Mouse (Mus musculus) stomach, embryonic 16.5 days (tissue): ENCODE data around the gene Klrg1. TPM values are rescaled to one million over a fixed set of nuclear protein-coding genes. Genes with fewer than 3 reads are reported as not detected.

Source experiments
- ATAC-seq: fragments of 200-750 bp; cut with Nextera tagmentation; 2 replicates; pipeline ENCODE4 v1.8.0; 2017; ENCODE audit warnings: moderate number of reproducible peaks, moderate TSS enrichment; ENCODE audit not compliant: insufficient read depth, low FRiP score
- H3K27ac ChIP-seq: fragments of 300-500 bp; sonication (generic); 2 replicates; pipeline ENCODE4 v1.5.1; 2014; ENCODE audit warnings: low read length
- H3K27me3 ChIP-seq: fragments of 300-500 bp; sonication (generic); 2 replicates; pipeline ENCODE4 v1.6.1; 2014; ENCODE audit warnings: low read length, control low read depth, mixed read lengths; ENCODE audit not compliant: control insufficient read depth, insufficient read depth
- H3K36me3 ChIP-seq: fragments of 300-500 bp; sonication (generic); 2 replicates; pipeline ENCODE4 v1.6.1; 2014; ENCODE audit warnings: low read length; ENCODE audit not compliant: control insufficient read depth, insufficient read depth
- H3K4me1 ChIP-seq: fragments of 300-500 bp; sonication (generic); 2 replicates; pipeline ENCODE4 v1.6.1; 2014; ENCODE audit warnings: low read length, control low read depth, mixed read lengths; ENCODE audit not compliant: control insufficient read depth, insufficient read depth
- H3K4me2 ChIP-seq: fragments of 300-500 bp; sonication (generic); 2 replicates; pipeline ENCODE4 v1.6.1; 2014; ENCODE audit warnings: low read depth, low read length, mixed read lengths
- H3K4me3 ChIP-seq: fragments of 300-500 bp; sonication (generic); replicated peaks from 2 replicates; pipeline ENCODE4 v1.5.1; 2014; ENCODE audit warnings: mild to moderate bottlenecking, low read length
- H3K9ac ChIP-seq: fragments of 300-500 bp; sonication (generic); 2 replicates; pipeline ENCODE4 v1.6.1; 2014; ENCODE audit warnings: low read length
- H3K9me3 ChIP-seq: fragments of 300-500 bp; sonication (generic); replicated peaks from 2 replicates; pipeline ENCODE4 v1.6.1; 2016; ENCODE audit warnings: low read length, control low read depth; ENCODE audit not compliant: control insufficient read depth
- WGBS: fragments of 180-500 bp; shearing (Covaris S2); extraction: QIAGEN DNeasy Blood & Tissue Kit; methylation state at CpG from one replicate; pipeline ENCODE4 v1.1.7; 2014; 5-methylcytosine and 5-hydroxymethylcytosine counted together
- polyA plus RNA-seq: library from polyadenylated mRNA; unstranded; fragments of >200 nt; fragmentation: Nextera tagmentation; extraction: Ambion mirVana; gene quantifications from 2 replicates; pipeline ENCODE4 v1.2.1, GENCODE M21; 2015

Klrg1 gene
- polyA plus RNA-seq, result 0.21 TPM in 1 of 2 replicates, not detected in the other

DNA sequence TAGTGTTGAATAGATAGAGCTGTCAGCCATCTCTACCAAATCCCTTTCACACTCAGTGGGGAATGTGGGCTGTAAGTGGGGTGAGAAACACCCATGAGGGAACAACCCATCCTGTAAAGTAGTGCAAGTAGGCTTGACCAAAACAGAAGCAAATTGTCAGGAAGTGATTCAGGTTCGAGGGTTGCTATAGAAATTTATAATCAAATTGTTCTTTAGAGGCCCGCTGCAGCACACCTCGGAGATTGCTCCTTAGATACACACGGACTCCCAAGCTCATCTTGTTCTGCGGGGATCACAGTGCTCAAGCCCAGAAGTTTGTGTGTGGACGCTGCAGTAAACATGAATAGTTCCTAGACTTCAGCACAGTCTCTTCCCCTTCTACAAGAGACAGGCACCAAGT lies at the start of gene Klrg1:
Gene Klrg1, minus strand, starts transcription at position 101 of the 400 bp plus-strand sequence.
- Histone ChIP-seq H3K4me2 (no peak within 1 kb of the TSS), H3K36me3 (no peaks in the 10 kb centered on the region), H3K9ac (no peak within 1 kb of the TSS), H3K4me1 (no peaks in the 10 kb centered on the region), H3K4me3 (no peak within 1 kb of the TSS), H3K27me3 (no peaks in the 10 kb centered on the region), H3K9me3 (no peaks in the 10 kb centered on the region), H3K27ac (no peak within 1 kb of the TSS)
- no peak for ATAC-seq
- WGBS, result 68% methylated on average over 6 of the region's 6 CpGs

DNA sequence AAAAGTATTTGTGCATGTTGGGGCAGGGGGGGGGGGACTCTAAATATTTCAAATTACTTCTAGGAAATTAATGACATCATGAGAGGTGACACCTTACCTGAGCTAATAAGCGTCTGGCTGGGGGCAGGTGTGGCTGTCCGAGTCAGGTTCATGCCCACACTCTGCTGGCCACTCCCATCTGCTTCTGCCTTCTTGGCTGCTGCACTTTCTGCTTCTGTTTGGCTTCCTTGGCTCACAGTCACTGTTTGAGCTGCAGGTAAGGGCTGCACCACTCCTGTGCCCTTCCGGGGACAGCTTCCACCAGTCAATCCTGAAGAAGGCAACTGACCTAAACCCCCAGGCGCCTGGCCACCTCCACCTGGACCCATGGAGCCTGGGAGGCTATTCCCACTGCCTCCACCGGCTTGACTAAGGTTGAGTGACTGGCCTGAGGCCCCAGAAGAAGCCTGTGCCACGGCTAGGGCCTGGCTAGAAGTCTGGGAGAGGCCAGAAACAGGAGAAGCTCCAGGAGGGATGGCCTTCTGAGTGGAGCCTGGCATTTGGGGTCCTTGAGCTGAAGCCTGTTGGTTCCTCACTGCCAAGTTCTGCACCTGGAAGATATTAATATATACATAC lies 42.8 kb upstream of the Klrg1 start:
- Histone ChIP-seq H3K36me3 (peaks cover 5% of the 10 kb centered on the region), H3K4me3 (no peak overlapping the region), H3K9me3 (no peaks in the 10 kb centered on the region), H3K4me1 (no peaks in the 10 kb centered on the region), H3K9ac (no peak overlapping the region), H3K27ac (no peak overlapping the region), H3K27me3 (no peaks in the 10 kb centered on the region), H3K4me2 (no peak overlapping the region)
- WGBS, result 80% methylated on average over 6 of the region's 6 CpGs
- no peak for ATAC-seq

DNA sequence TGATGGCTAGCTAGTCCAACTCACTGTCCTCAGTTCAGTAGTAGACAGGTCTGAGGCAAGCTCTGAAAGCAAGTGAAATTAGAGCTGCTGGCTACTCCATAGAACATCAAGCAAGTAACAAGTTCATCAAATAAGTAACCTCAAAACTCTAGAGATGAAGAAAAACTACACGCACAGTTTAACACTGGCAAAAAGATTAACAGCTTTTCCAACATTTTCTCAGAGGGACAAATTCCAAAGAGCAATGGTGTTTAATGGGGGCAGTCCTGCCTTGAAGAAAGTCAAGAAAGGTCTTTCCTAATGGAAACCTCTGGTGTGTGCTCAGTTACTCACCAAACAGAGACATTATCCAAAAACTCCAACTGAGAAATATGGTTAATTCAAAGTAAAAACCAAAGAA lies 36.0 kb upstream of the Klrg1 start:
- no peak overlapping the region for H3K4me3 ChIP-seq
- no peak overlapping the region for H3K9ac ChIP-seq
- H3K27ac ChIP-seq, result no peak overlapping the region
- no peaks in the 10 kb centered on the region for H3K9me3 ChIP-seq
- H3K36me3 ChIP-seq, result peaks cover 34% of the 10 kb centered on the region
- H3K4me2 ChIP-seq, result no peak overlapping the region
- 94% methylated on average over 1 of the region's 1 CpGs for WGBS
- no peaks in the 10 kb centered on the region for H3K4me1 ChIP-seq
- H3K27me3 ChIP-seq, result no peaks in the 10 kb centered on the region
- no peak for ATAC-seq

DNA sequence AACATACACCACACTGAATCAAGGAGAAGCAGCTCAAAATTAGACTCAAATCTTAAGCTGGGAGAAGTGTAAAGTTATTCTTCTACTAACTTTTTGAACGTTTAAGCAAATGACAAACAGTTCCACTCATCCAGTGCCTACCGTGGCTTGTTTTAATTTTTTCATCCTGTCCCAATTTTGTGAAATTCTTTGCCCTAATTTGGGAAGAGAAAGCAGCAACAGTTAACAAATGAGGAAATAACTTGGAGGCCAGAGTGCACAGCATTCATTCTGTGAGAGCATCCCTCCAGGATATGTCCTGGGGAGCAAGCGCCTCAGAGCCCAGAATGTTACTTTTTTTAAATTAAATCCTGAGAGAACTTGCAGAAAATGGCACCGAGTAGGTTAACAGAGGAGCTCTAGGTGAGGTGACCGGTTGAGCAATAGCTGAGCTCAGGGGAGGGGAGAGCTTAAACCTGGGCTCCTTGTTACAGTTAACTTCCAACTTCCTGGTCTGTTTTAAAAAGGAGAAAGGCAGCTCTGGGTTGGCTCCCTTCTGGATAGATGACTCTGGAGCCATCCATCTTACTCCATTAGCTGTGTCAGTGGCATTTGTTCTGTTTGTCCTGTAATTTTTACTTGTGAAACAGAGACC lies 27.6 kb upstream of the Klrg1 start:
- peak overlapping the region; percentile 95 for H3K4me3 ChIP-seq
- no peaks in the 10 kb centered on the region for H3K9me3 ChIP-seq
- ATAC-seq, result no peak
- peaks cover 13% of the 10 kb centered on the region for H3K4me1 ChIP-seq
- no peaks in the 10 kb centered on the region for H3K27me3 ChIP-seq
- H3K36me3 ChIP-seq, result peaks cover 16% of the 10 kb centered on the region
- H3K4me2 ChIP-seq, result peak overlapping the region; percentile 84
- peak overlapping the region; percentile 96 for H3K9ac ChIP-seq
- WGBS, result 55% methylated on average over 5 of the region's 5 CpGs
- peak overlapping the region; percentile 88; the same call in 1 of the 2 replicates for H3K27ac ChIP-seq

DNA sequence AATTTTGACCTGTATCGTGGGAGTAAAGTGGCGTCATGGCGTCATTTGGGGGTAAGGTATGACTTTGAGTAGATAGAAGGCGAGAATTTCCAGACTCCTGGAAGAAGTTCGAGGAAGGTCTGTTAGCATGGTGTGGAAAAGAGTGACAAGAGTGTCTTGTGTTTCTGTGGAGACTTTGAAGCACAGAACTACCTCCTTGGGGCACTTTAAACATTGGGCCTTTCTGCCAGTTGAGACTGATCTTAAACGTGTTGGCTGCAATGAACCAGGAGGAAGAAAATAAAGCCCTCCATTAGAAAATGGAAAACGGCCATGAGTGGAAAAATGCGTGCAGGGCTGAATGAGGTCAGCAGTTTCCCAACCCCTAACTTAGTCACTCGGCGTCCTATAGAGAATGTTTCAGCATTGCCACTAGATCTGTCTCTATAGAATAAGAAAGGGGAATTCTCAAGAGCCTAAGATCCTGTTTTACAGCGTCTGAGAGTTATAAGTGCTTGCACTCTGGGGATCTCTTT lies 26.8 kb upstream of the Klrg1 start:
- no peak for ATAC-seq
- H3K4me2 ChIP-seq, result peak overlapping the region; percentile 84

DNA sequence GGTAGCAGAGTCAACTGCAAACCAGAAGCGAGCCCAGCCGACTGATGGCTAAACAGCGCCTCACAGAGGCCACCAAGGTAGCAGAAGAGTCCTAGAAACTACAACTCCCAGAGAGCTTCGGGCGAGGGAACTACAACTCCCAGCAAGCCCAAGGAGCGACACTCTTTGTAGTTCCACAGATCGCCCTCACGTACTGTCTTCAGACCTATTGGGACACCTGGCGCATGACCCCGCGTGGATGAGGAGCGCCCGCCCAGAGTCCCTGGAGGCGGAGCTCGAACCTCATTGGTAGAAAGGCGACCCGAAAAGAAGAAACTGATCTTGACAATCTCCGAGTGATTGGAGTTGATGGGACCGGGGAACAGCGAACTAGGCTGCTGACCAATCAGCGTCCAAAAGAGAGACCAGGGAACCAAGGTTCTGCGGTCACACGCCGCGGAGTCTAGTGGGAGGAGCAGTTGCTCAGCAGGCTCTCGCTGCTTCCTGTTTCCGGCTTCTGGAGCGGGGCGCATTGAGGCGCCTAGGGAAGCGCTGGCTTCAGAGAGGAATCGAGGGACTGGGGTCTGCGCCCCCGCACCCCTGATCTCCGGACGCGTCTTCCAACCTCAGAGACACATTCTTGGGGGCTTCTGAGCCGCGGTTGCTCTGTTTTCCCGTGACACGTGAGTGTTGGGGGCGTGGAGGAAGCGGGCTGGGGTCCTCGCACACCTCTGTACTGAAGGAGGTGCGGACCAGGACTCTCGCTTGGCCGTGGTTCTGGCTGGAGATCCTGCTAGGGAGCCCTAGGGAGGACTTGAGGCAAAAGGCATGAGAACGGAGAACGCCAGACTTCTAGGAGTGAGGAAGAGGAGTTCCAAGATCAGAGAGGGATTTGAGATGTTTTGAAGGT lies 26.1 kb upstream of the Klrg1 start, which contains the start of gene M6pr:
Gene M6pr, plus strand, starts transcription at position 216 of the 889 bp plus-strand sequence.
- H3K4me3 ChIP-seq, result peak within 1 kb of the TSS; percentile 95
- H3K9me3 ChIP-seq, result no peaks in the 10 kb centered on the region
- H3K9ac ChIP-seq, result peak within 1 kb of the TSS; percentile 96
- no peaks in the 10 kb centered on the region for H3K27me3 ChIP-seq
- H3K4me1 ChIP-seq, result peaks cover 13% of the 10 kb centered on the region
- WGBS, result under 1% methylated on average over 49 of the region's 49 CpGs
- peak within 1 kb of the TSS; percentile 84 for H3K4me2 ChIP-seq
- H3K27ac ChIP-seq, result peak within 1 kb of the TSS; percentile 88
- ATAC-seq, result peak; percentile 99
- no peaks in the 10 kb centered on the region for H3K36me3 ChIP-seq

More for the DNA sequence above, 26.8 kb upstream of the Klrg1 start:
- Histone ChIP-seq H3K9ac (peak overlapping the region; percentile 96), H3K27me3 (no peaks in the 10 kb centered on the region), H3K36me3 (peaks cover 7% of the 10 kb centered on the region; the same call in 1 of the 2 replicates), H3K4me3 (peak overlapping the region; percentile 95), H3K4me1 (peaks cover 13% of the 10 kb centered on the region), H3K9me3 (no peaks in the 10 kb centered on the region), H3K27ac (peak overlapping the region; percentile 88)
- WGBS, result 8% methylated on average over 11 of the region's 11 CpGs

DNA sequence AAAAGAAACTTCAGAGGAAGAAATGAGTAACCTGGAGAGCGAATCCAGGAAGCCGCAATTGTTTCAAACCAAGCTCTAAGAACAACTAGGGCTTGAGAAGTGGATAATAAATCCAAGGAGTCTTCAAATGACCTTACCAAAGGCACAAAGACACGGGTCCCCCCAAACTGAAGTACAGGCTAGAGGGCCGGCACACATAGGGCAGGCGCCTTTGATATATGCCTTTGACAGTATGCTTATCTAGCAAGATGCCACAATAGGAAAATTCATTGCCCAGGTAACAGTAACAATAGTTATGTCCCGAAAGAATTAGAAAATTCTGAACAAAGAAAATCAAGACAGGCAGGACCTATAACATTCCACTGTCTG lies 25.4 kb upstream of the Klrg1 start:
- H3K27ac ChIP-seq, result 0 out of 2 replicates have a peak overlapping the region, but pooled peaks have one; percentile 23
- H3K9me3 ChIP-seq, result no peaks in the 10 kb centered on the region
- H3K36me3 ChIP-seq, result no peaks in the 10 kb centered on the region
- H3K4me1 ChIP-seq, result peaks cover 13% of the 10 kb centered on the region
- peak overlapping the region; percentile 95 for H3K4me3 ChIP-seq
- peak overlapping the region; percentile 41; the same call in 1 of the 2 replicates for H3K4me2 ChIP-seq
- WGBS, result 60% methylated on average over 6 of the region's 6 CpGs
- H3K27me3 ChIP-seq, result no peaks in the 10 kb centered on the region
- peak overlapping the region; percentile 96; the same call in 1 of the 2 replicates for H3K9ac ChIP-seq
- peak; percentile 4; the same call in 1 of the 2 replicates for ATAC-seq

DNA sequence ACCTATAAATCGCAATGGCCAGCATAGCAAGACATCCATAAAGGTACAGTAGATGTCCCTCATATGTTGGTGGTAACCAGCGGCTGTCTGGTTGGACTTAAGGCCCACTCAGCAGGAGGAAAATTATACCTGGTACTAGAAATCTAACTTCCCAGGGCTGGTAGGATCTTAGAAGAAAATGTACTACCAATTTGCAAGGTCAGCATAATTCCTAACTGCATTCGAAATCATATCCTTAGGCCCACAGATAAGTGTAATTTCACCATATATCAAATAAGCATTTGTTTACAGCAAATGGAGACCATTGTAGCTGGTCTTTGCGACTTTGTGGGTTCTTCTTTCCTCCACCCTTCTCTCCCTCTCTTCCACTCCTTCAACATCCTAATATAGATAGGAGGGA lies 24.0 kb upstream of the Klrg1 start:
- Histone ChIP-seq H3K36me3 (no peaks in the 10 kb centered on the region), H3K4me2 (no peak overlapping the region), H3K9ac (no peak overlapping the region), H3K4me1 (peaks cover 13% of the 10 kb centered on the region), H3K27me3 (no peaks in the 10 kb centered on the region), H3K27ac (no peak overlapping the region), H3K9me3 (no peaks in the 10 kb centered on the region), H3K4me3 (no peak overlapping the region)
- WGBS, result 82% methylated on average over 4 of the region's 4 CpGs
- no peak for ATAC-seq
